Mouse (Mus musculus) small intestine, adult 2 months (tissue): ENCODE data around the gene Xylb.

Source experiments
- CTCF ChIP-seq: fragments of 200-500 bp; IDR thresholded peaks from 2 replicates; pipeline ENCODE4 v1.5.1; 2012; ENCODE audit warnings: low read depth, mild to moderate bottlenecking, control low read depth, inconsistent platforms, low read length, moderate library complexity, mixed read lengths; ENCODE audit not compliant: insufficient replicate concordance, insufficient read length; ENCODE audit errors: extremely low read depth
- POLR2A ChIP-seq: fragments of 200-500 bp; IDR thresholded peaks from 2 replicates; pipeline ENCODE4 v1.6.1; 2012; ENCODE audit warnings: low read depth, mild to moderate bottlenecking, control low read depth, inconsistent platforms, low read length, moderate library complexity

DNA sequence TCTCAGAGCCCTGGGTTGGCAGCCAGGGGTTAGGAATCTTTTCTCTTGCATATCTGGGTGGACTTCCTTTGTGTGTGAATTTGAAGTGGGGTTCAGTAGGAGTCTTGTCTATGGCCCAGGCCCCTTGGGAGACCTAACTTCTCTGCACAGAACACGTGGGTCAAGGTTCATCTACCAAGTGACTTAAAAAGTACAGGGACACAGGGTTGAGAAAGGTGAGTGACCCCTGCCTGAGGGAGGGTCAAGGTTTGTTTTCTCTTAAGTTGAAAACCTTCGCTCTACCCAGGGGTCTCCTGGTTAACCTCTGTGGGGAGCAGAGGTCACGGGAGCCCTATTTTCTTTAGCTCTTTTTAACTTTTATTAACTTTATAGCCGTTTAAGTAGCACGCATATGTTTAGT is 52.7 kb downstream of the Xylb start:
- TF ChIP-seq CTCF (no peak), POLR2A (no peak)
